Mouse (Mus musculus): ENCODE results near the gene A030005K14Rik. TPM values are rescaled to one million over a fixed set of nuclear protein-coding genes. Genes with fewer than 3 reads are reported as not detected.

Gene A030005K14Rik
- total RNA-seq, 2 experiments from 2014 or later = not detected

DNA sequence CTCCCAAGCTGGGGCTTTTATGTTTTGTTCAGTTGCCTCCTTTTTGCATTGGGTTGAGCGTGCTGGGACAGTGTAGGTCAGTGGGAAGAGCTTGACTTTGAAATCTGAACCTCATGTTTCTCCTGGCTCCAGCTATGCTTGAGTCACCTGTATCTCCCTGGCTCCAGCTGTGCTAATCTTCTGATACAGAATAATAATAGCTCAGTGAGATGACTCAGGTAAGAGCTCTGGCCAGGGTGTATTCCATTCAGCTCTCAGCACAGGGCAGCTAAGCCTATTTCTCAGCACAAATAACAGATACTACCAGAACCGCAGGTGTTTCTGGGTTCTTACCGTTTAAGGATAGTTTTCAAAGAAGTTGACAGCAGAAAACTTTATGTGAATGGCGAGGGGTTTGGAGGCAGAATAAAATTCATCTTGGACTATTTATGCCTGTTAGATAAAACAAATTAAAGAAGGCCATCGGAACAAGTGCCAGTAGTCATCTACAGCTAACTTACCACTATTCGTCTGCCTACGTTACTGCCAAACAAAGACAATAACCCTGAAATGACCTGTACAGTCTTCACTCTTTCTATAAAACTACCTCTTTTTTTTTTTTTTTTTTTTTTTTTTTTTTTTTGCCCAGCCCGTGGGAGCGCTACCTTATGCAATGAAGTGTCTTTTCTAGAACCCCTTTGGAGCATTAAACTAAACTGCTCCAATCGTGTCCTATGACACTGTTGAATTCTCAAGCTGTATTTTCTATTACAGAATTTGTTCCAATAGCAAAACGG lies 22.1 kb downstream of the A030005K14Rik start:
- DNase-seq (ENCODE audit: low spot score in 2 of 2) = no peak

- DNase-seq (ENCODE audit: low spot score in 2 of 2) = no peak
Measured at GRCm38 (mm10) chr1:83034509-83034908, 24.7 kb downstream of the A030005K14Rik start.

DNA sequence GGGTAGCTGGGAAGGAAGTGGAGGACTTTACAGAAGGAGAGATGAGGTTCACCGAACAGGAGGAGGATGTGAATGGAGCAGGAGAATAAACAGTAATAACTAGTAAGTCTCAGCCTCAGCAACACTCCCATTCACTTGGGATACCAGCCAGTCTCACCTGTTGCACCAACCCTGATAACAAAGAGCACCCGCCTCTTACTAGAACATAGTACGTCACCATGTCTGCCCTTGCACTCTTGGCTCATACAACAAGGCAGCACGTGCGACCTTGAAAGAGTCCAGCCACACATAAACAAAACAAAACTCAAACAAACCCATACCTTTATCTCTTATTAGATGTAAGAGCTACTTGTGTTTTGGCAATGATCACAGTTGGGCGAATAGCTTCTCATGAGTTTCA lies 26.7 kb downstream of the A030005K14Rik start:
- no peak for DNase-seq (ENCODE audit: low spot score in 2 of 2)

DNA sequence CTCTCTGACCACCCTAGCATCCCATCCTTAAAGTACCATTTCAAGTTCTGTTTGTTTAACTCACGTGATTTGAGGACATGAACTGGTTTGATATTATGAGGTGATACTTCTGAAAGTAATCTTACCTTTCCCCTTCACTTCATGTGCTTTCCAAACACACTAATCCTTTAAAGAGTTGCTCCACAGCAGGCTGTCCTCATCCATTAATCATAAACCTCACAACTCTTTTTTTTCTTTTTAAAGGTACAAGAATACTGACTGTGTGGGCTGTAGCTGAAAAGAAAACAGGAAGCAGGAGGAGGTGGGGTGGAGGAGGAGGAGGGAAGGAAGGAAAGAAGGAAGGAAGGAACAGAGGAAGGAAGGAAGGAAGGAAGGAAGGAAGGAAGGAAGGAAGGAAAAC lies 27.2 kb downstream of the A030005K14Rik start:
- DNase-seq (ENCODE audit: low spot score in 2 of 2) = no peak

GRCm38 (mm10) chr1:83016556-83016955 lies 42.6 kb downstream of the A030005K14Rik start:
- DNase-seq (ENCODE audit: low spot score in 2 of 2) = no peak

DNA sequence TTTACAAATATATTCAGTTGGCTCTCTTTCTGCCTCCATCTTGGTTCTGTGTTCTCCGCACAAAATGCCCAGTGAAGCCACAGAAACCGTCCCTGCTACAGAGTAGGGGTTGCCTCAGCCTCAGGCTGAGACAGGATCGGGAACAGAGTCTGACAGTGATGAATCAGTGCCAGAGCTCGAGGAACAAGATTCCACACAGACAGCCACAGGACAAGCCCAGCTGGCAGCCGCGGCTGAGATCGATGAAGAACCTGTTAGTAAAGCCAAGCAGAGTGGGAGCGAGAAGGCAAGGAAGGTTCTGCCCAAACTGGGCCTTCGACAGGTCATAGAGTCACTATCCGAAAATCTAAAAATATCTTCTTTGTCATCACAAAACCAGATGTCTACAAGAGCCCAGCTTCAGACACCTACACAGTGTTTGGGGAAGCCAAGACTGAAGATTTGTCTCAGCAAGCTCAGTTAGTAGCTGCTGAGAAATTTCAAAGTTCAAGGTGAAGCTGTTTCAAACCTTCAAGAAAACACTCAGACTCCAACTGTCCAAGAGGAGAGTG lies 43.8 kb downstream of the A030005K14Rik start:
- DNase-seq (ENCODE audit: low spot score in 2 of 2) = no peak

DNA sequence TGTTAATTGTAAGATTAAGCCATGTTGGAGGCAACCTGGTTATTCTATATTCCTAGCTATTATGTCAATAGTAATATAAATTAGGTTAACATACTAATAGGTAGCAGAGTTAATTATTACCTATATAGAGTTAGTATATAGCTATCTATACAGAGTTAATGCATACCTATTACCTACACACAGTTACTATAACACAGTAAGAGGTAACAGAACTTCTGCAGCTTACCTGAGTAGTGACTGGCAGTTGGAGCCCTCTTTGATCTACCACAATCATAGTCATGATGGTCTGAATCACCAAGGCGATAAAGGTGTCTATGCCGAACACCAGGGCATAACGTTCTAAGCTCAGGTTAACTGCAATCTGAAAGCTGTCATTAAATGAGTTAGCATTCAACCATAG lies 44.7 kb downstream of the A030005K14Rik start:
- DNase-seq (ENCODE audit: low spot score in 2 of 2) = no peak

Other genes starting within 250 kb of the A030005K14Rik start
- 10 to 100 TPM; 47.0 to 48.7 TPM for gene Agfg1, start 219.9 kb downstream of the A030005K14Rik start, total RNA-seq (2021)
- under 1 TPM; 0.39 to 0.68 TPM for gene A030005L19Rik, start 146.1 kb downstream of the A030005K14Rik start, total RNA-seq (2021)
- not detected for gene A030014E15Rik, start 134.5 kb downstream of the A030005K14Rik start, total RNA-seq (2021)
- not detected for gene Gm6217, start 128.0 kb downstream of the A030005K14Rik start, total RNA-seq (2021)
- not detected for gene A030003K21Rik, start 116.0 kb downstream of the A030005K14Rik start, total RNA-seq (2021)
- gene Gm7544, start 103.4 kb downstream of the A030005K14Rik start, total RNA-seq (2021) = not detected
- not detected for gene Gm47955, start 99.1 kb downstream of the A030005K14Rik start, total RNA-seq (2021)
- gene Gm47959, start 58.8 kb downstream of the A030005K14Rik start, total RNA-seq (2021) = not detected
- under 1 TPM; 0.48 to 0.73 TPM for gene Slc19a3, start 20.9 kb downstream of the A030005K14Rik start, total RNA-seq (2021)
- not detected for gene Krtap28-10, start 16.9 kb downstream of the A030005K14Rik start, total RNA-seq (2021)
- gene Gm47969, start 14.4 kb downstream of the A030005K14Rik start, total RNA-seq (2021) = not detected
- not detected for gene Krtap28-13, start 1.6 kb upstream of the A030005K14Rik start, total RNA-seq (2021)
- gene Ccl20, start 57.4 kb upstream of the A030005K14Rik start, total RNA-seq (2021) = not detected
- gene Daw1, start 100.4 kb upstream of the A030005K14Rik start, total RNA-seq (2021) = under 1 TPM in 1 of 2 experiments, not detected in 1; 0.31 TPM